8 mouse cellular contexts compared by ENCODE assay signal in genomic region chr11:52297352-52297751, GRCm38 (mm10). TPM values are rescaled to one million over a fixed set of nuclear protein-coding genes. Genes with fewer than 3 reads are reported as not detected.
DNase-seq lines count a peak whose midpoint lies in the region; ATAC-seq lines count a peak whose summit lies in the region.

No protein-coding gene starts in this region.

- no peak overlapping the region for H3K4me3 ChIP-seq in embryonic facial prominence, embryonic 10.5 days
- no peak overlapping the region for H3K4me3 ChIP-seq in liver, embryonic 13.5 days (replicated peaks)

- H3K4me2 ChIP-seq in liver, embryonic 13.5 days = no peak overlapping the region

- no peak overlapping the region for H3K9ac ChIP-seq in liver, embryonic 13.5 days

- no peaks in the 10 kb centered on the region for H3K36me3 ChIP-seq in embryonic facial prominence, embryonic 10.5 days (replicated peaks)
- no peaks in the 10 kb centered on the region for H3K36me3 ChIP-seq in liver, embryonic 13.5 days

- H3K9me3 ChIP-seq in embryonic facial prominence, embryonic 10.5 days = no peaks in the 10 kb centered on the region
- no peaks in the 10 kb centered on the region for H3K9me3 ChIP-seq in liver, embryonic 13.5 days (replicated peaks)

- WGBS in embryonic facial prominence, embryonic 10.5 days = 16% methylated on average over 9 of the region's 9 CpGs
- WGBS in liver, embryonic 13.5 days (ENCODE audit: insufficient replicate concordance) = 8% methylated on average over 9 of the region's 9 CpGs

- peaks cover 3% of the 10 kb centered on the region; the same call in 1 of the 2 replicates for H3K4me1 ChIP-seq in embryonic facial prominence, embryonic 10.5 days
- H3K4me1 ChIP-seq in liver, embryonic 13.5 days (replicated peaks) = no peaks in the 10 kb centered on the region

- ATAC-seq in liver, embryonic 13.5 days (ENCODE audit: low read depth) = no peak

- DNase-seq in CD4-positive, CD25-positive, alpha-beta regulatory T cell, adult 2 months (ENCODE audit: low read depth, low spot score) = peak; percentile 92
- DNase-seq in adrenal gland, postnatal 14 days = peak; percentile 91
- peak; percentile 83 for DNase-seq in embryonic facial prominence, embryonic 10.5 days (ENCODE audit: low spot score)
- peak; percentile 46 to 74 for DNase-seq in heart, adult 9 months (ENCODE audit: low spot score in 2 of 2)
- peak; percentile 85 for DNase-seq in kidney, postnatal 14 days
- peak; percentile 34 for DNase-seq in liver, embryonic 13.5 days
- peak; percentile 81 for DNase-seq in ovary, postnatal 36 days (ENCODE audit: low spot score)
- peak; percentile 92 for DNase-seq in thymus, postnatal 14 days

- H3K27me3 ChIP-seq in embryonic facial prominence, embryonic 10.5 days (replicated peaks; ENCODE audit: low read depth, poor library complexity, severe bottlenecking) = no peaks in the 10 kb centered on the region; the same call in 1 of the 2 replicates
- H3K27me3 ChIP-seq in liver, embryonic 13.5 days = 0 out of 2 replicates have a peak, but pooled peaks cover 5% of the 10 kb centered on the region

- H3K27ac ChIP-seq in embryonic facial prominence, embryonic 10.5 days (replicated peaks) = no peak overlapping the region
- no peak overlapping the region for H3K27ac ChIP-seq in liver, embryonic 13.5 days

RNA-seq across cellular contexts. Expression of gene Tcf7, which starts 14.5 kb away (rescaled TPM):
- 41.6 and 78.5 TPM in 2 replicates for total RNA-seq in adrenal gland, postnatal 14 days (2021)
- 11.3 and 13.0 TPM in 2 replicates for polyA plus RNA-seq in embryonic facial prominence, embryonic 10.5 days (2016; fragmentation: Nextera tagmentation; extraction: Ambion mirVana)
- 1.9 and 2.0 TPM in 2 replicates for polyA plus RNA-seq in liver, embryonic 13.5 days (2015; fragmentation: Nextera tagmentation; extraction: Ambion mirVana)

Comparison
In these comparisons a context has a peak if more than half of its experiments do, and no peak if none do; other contexts are left out.
1. DNase-seq: peak in every context shown above with its lines; median percentile 92 in CD4-positive, CD25-positive, alpha-beta regulatory T cell, adult 2 months; 92 in thymus, postnatal 14 days; 91 in adrenal gland, postnatal 14 days; 85 in kidney, postnatal 14 days; 83 in embryonic facial prominence, embryonic 10.5 days; 81 in ovary, postnatal 36 days; 60 in heart, adult 9 months; 34 in liver, embryonic 13.5 days.